Mouse (Mus musculus): ENCODE measurements around the gene Ss18l2. TPM values are rescaled to one million over a fixed set of nuclear protein-coding genes. Genes with fewer than 3 reads are reported as not detected.
A peak's percentile ranks its signal among the peaks of the same experiment; 100 is the strongest.

Ss18l2 gene
- polyA plus RNA-seq, 1 experiment from 2014 or later: 145 TPM

DNA sequence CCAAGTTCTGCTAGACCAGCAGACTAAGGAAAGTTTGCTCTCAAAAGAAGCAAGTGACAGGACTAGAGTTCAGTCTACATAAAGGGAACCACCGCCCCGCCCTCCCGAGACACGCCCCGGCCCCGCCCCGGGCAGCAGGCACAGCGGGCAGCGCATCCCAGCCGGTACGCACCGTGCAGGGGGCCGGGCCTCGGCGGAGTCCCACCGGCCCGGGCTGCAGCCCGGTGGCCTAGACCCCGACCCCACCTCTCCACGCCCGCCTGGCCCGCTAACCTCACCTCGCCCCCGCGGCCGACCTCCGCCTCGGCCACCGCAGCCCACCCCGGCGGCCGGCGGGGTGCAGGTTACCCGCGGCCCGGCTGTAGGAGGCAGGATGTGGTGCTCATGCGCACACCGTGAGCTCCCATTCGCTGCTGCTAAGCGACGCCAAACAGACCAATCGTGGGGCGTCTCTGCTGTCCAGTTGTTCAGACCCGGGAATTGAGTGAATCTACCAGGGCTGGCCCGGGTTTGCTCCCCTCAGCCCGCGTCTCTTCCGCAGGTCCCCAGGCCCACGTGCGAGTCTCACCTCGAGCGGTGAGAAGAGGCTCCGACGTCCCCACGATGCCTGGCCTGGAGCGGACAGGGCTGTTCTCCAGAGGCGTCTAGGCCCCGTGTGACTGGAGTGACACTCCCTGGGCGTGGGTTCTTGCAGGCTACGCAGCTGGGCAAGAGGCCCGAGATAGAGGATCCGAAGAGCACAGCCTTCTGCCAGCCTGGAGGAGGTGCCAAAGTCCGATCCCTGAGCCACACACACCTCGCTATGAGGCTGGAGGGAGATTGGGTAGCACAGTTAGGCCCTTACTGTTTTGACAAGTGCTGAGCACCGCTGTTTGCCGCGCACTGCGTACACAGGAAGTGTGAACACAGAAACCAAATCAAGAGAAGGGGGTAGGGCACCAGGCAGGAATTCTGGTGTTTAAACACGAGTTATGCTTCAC lies 5.2 kb upstream of the Ss18l2 start, which contains the start of gene Sec22c:
Gene Sec22c, minus strand, starts transcription at position 845 of the 980 bp plus-strand sequence.
- H3K4me2 ChIP-seq (replicated peaks): peak within 1 kb of the TSS; percentile 99
- H3K4me1 ChIP-seq: peaks cover 27% of the 10 kb centered on the region
- H3K27me3 ChIP-seq: no peaks in the 10 kb centered on the region
- H3K36me3 ChIP-seq: 0 out of 2 replicates have a peak, but pooled peaks cover under 1% of the 10 kb centered on the region
- ATAC-seq (replicated peaks): peak; percentile 97
- H3K9ac ChIP-seq (replicated peaks): peak within 1 kb of the TSS; percentile 86
- no peaks in the 10 kb centered on the region for H3K9me3 ChIP-seq
- peak within 1 kb of the TSS; percentile 92 for H3K4me3 ChIP-seq
- 2% methylated on average over 69 of the region's 69 CpGs for WGBS
- peak within 1 kb of the TSS; percentile 81 for H3K27ac ChIP-seq (replicated peaks)

DNA sequence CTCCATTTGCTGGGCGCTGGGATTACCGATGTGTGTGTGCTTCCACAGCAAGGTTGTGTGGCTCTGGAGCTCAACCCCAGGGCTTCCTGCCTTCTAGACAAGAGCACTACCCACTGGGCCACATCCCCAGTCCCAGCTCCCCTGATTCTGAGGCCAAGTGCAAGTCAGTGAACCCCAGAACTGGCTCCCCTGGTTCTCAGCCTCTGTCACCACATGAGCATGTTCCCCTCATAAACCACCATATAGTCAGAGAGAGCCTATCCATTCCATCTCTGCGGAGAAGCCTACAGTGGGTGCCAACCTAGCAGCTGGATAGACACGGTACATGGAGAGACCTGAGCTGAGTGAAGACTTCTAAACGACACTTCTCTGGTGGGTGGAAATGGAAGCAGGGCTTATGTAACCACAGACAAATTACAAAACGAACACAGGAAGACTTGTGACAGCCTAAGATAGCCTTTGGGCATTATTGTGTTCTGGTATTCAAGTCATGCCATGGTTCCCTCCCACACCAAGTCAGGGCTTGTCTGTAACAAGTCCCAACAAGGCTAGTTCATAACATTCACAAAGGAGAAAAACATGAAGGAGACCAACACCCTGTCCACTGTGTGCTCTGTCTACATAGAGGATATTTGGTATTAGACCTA lies 4.0 kb upstream of the Ss18l2 start:
- Histone ChIP-seq H3K27me3 (no peaks in the 10 kb centered on the region), H3K9ac (replicated peaks) (no peak overlapping the region), H3K4me3 (no peak overlapping the region), H3K36me3 (no peaks in the 10 kb centered on the region), H3K4me1 (peaks cover 33% of the 10 kb centered on the region), H3K27ac (replicated peaks) (no peak overlapping the region), H3K4me2 (replicated peaks) (no peak overlapping the region), H3K9me3 (no peaks in the 10 kb centered on the region)
- ATAC-seq (replicated peaks): no peak
- WGBS: 79% methylated on average over 6 of the region's 6 CpGs

DNA sequence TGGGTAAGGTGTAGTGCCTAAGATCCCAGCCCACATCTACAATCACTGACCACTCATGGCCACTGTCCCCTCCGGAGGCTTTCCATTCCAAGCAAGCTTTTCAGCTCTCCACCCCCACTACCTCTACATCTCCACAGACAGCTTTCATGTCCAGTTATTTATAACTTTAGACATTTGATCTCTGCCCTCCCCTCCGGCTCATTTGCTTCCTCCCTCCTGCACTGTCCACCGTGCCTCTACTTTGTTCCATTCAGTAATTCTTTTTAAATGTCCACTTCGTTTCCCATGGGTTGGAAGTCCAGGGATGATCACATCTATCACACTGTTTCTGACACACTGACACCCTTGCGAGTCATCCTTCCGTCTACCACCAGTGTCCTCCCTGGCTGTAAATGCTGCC lies 2.3 kb upstream of the Ss18l2 start:
- Histone ChIP-seq H3K4me2 (replicated peaks) (no peak overlapping the region), H3K9me3 (no peaks in the 10 kb centered on the region), H3K36me3 (peaks cover 7% of the 10 kb centered on the region), H3K4me1 (peaks cover 38% of the 10 kb centered on the region), H3K9ac (replicated peaks) (no peak overlapping the region), H3K27me3 (no peaks in the 10 kb centered on the region), H3K4me3 (no peak overlapping the region), H3K27ac (replicated peaks) (no peak overlapping the region)
- 77% methylated on average over 6 of the region's 6 CpGs for WGBS
- no peak for ATAC-seq (replicated peaks)

DNA sequence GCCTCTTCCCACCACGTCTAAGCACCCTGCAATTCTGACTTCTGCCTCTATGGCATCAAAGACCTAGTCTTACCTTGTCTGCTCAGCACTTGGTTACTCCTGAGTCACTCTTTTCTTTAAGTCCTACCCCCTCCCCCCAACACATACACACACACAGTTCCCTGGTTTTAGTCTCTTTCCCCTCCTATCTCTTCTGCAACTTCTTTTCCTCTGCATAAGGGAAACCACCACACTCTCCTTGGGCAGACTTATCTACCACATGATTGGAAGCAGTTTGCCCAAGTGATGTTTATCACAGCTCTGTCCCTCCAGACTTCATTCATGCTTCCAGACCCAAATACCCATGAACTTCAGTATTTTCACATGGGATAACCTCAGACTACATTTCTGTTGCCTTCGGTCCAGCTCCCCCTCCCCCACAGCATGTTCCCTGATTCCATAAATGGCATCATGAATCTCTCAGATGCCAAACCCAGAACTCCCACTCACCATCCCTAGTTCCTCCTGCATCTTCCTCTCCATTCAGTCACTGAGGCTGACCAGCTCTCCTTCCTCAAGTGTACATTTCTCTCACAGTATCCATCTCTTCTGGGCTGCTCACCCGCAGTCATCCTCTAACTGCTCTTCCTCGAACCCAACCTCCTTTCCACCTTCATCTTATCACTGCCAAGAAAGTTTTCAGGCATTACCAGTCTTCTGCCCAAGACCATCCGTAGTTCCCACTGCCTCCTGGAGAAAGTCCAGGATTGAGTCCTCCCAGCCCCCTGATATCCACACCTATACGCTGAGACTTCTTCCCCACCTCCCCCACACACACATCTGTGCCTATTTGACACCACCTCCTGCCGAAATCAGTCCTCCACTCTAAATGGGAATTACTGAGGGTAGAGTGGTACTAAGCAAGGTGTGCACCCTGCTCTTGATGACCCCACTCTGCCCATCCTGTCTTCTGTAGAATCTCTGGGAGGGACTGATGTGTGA lies 1.3 kb upstream of the Ss18l2 start:
- peaks cover 12% of the 10 kb centered on the region for H3K36me3 ChIP-seq
- no peak overlapping the region for H3K9ac ChIP-seq (replicated peaks)
- no peak overlapping the region for H3K27ac ChIP-seq (replicated peaks)
- peaks cover 28% of the 10 kb centered on the region for H3K4me1 ChIP-seq
- H3K4me2 ChIP-seq (replicated peaks): no peak overlapping the region
- no peaks in the 10 kb centered on the region for H3K27me3 ChIP-seq
- 73% methylated on average over 7 of the region's 7 CpGs for WGBS
- no peak overlapping the region for H3K4me3 ChIP-seq
- H3K9me3 ChIP-seq: no peaks in the 10 kb centered on the region
- ATAC-seq (replicated peaks): no peak

DNA sequence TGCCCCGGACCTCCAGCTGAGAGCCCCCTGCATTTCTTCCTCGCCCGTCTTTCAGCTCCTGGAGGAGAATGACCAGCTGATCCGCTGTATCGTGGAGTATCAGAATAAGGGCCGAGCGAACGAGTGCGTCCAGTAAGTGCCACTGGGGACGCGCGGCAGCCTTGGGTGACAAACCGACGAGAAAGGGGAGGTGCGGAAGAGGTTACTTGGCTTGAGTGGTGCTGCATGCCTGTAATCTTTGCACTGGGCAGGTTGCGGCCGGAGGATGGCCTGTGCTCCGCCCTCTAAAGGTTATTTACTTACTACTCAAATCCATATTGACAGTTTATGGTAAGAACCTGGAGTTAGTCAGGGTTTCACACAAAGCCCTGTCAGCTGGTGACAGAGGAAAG lies 451 bp downstream of the Ss18l2 start:
- Histone ChIP-seq H3K9ac (replicated peaks) (peak overlapping the region; percentile 98), H3K27me3 (no peaks in the 10 kb centered on the region), H3K4me3 (peak overlapping the region; percentile 94), H3K9me3 (no peaks in the 10 kb centered on the region), H3K4me1 (peaks cover 17% of the 10 kb centered on the region), H3K27ac (replicated peaks) (peak overlapping the region; percentile 92), H3K36me3 (peaks cover 12% of the 10 kb centered on the region), H3K4me2 (replicated peaks) (peak overlapping the region; percentile 78)
- ATAC-seq (replicated peaks): 0 out of 2 replicates have a peak, but pooled peaks have one; percentile 3
- WGBS: 0% methylated on average over 18 of the region's 18 CpGs

DNA sequence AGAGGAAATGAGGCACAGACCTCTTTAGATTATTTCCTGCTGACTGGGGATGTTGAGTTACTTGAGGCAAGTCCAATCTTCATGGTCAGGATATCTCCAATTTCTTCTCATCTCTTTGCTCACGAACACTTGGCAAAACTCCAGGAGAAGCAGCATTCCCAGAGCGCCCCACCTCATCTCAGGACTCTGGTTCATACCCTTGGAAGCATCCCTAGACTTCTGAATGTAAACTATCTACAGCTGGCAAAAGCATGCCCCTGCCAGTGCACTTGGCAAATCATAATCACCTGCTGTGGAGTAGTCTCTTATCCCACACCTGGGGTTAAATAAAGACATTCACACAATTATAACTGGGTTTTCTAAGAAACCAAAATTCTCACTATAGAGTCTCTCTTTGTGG lies 6.9 kb downstream of the Ss18l2 start:
- no peak overlapping the region for H3K9ac ChIP-seq (replicated peaks)
- no peak overlapping the region for H3K4me2 ChIP-seq (replicated peaks)
- H3K4me3 ChIP-seq: no peak overlapping the region
- peaks cover 12% of the 10 kb centered on the region for H3K36me3 ChIP-seq
- 92% methylated on average over 2 of the region's 2 CpGs for WGBS
- H3K9me3 ChIP-seq: no peaks in the 10 kb centered on the region
- no peak overlapping the region for H3K27ac ChIP-seq (replicated peaks)
- H3K27me3 ChIP-seq: no peaks in the 10 kb centered on the region
- no peak for ATAC-seq (replicated peaks)
- peaks cover 25% of the 10 kb centered on the region for H3K4me1 ChIP-seq

DNA sequence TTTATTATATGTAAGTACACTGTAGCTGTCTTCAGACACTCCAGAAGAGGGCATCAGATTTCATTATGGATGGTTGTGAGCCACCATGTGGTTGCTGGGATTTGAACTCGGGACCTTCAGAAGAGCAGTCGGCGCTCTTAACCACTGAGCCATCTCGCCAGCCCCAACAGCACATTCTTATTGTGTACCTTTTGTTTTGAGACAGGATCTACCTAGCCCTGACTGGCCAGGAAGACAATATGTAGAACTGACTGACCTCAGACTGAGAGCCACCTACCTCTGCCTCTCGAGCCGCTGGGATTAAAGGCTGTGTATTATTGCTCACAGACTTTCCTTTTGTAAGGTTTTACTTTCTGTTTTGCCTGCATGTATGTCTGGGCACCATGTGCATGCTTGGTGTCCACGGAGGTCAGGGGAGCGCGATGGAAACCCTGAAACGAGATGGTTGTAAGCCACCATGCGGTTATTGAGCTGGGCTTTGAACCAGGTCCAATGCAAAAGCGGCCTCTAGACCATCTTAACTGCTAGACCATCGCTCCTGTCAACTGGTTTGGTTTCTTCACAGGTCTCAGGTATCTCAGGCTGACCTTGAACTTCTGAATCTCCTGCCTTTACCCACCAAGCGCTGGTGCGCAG lies 8.1 kb downstream of the Ss18l2 start:
- Histone ChIP-seq H3K27ac (replicated peaks) (peak overlapping the region; percentile 90), H3K9ac (replicated peaks) (peak overlapping the region; percentile 71), H3K9me3 (no peaks in the 10 kb centered on the region), H3K4me3 (peak overlapping the region; percentile 93), H3K36me3 (peaks cover 1% of the 10 kb centered on the region), H3K27me3 (no peaks in the 10 kb centered on the region), H3K4me1 (peaks cover 24% of the 10 kb centered on the region), H3K4me2 (replicated peaks) (peak overlapping the region; percentile 68)
- ATAC-seq (replicated peaks): peak; percentile 27
- 66% methylated on average over 15 of the region's 15 CpGs for WGBS

DNA sequence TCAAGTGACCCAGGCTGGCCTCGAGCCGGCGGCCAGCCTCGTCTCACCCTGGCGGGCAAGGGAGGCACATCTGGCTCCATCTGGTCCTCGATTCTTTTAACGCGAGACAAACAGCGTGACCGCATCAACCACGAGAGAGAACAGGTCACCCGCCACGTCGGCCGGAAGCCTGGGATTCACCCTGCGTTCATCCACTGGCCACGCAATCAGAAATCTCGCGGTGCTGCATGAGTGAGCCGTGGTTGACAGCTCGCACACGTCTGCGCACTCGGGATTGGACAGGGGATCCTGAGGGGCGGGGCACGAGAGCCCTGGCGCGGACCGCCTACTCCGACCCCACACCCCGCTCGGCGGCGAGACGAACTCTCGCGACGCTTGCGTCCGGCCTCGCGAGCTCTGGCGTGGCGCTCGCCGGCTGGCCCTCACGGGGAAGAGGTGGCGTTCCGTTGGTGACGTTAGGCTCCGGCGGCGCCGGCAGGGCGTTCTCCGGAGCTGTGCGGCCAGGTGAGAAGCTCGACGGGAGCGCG lies 8.7 kb downstream of the Ss18l2 start, which contains the start of gene Nktr:
Gene Nktr, plus strand, starts transcription at position 378 of the 527 bp plus-strand sequence.
- no peaks in the 10 kb centered on the region for H3K9me3 ChIP-seq
- peaks cover 24% of the 10 kb centered on the region for H3K4me1 ChIP-seq
- H3K4me2 ChIP-seq (replicated peaks): peak within 1 kb of the TSS; percentile 83
- H3K9ac ChIP-seq (replicated peaks): peak within 1 kb of the TSS; percentile 95
- H3K27me3 ChIP-seq: no peaks in the 10 kb centered on the region
- H3K36me3 ChIP-seq: no peaks in the 10 kb centered on the region
- peak; percentile 99 for ATAC-seq (replicated peaks)
- WGBS: under 1% methylated on average over 61 of the region's 61 CpGs
- peak within 1 kb of the TSS; percentile 90 for H3K27ac ChIP-seq (replicated peaks)
- H3K4me3 ChIP-seq: peak within 1 kb of the TSS; percentile 93

DNA sequence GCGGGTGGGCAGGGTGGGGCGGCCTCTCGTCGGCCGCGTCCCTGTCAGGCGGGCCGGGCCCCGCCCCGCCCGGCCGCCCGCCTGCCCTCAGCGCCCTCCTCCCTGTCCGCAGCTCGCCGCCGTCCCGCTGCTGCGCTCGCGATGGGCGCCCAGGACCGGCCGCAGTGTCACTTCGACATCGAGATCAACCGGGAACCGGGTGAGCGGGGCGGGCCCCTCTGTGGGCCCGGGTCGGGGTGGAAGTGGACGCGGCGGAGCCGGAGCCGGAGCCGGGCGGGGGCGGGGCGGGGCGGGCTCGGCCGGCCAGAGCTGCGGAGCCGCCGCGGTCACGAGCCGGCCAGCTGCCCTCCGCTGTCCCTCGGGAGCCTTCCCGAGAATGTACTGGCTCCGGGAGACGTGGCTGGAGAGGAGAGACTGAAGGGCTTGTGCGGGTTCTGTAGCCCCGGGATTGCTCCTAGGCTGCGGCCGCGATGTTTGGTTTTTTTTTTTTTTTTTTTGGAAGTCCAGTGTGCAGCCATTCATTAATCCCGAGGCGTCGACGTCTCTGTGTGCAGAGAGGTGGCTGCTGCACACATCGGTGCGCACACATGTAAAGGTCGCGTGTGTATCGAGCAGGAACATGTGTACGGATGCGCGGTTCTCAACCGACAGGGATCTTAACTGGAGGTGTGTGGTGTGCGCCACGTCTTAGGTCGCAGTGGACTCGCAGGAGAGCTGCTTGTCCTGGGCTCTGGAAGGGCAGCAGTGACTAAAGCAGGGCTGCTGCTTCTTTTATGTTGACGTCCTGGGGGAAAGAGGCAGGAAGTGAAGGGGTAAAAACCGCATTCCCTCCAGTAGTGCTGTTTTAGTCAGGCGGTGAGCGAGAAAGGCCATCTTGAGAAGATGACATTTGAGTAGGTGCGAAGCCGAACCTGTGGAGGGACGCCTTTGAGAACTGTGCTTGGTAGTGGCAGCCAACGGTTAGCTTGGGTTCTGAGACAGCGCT lies 9.5 kb downstream of the Ss18l2 start:
- peak overlapping the region; percentile 90 for H3K27ac ChIP-seq (replicated peaks)
- peak overlapping the region; percentile 93 for H3K4me3 ChIP-seq
- peaks cover 24% of the 10 kb centered on the region for H3K4me1 ChIP-seq
- ATAC-seq (replicated peaks): peak; percentile 68
- peak overlapping the region; percentile 83 for H3K4me2 ChIP-seq (replicated peaks)
- peak overlapping the region; percentile 95 for H3K9ac ChIP-seq (replicated peaks)
- no peaks in the 10 kb centered on the region for H3K9me3 ChIP-seq
- no peaks in the 10 kb centered on the region for H3K36me3 ChIP-seq
- under 1% methylated on average over 81 of the region's 87 CpGs for WGBS
- H3K27me3 ChIP-seq: no peaks in the 10 kb centered on the region

DNA sequence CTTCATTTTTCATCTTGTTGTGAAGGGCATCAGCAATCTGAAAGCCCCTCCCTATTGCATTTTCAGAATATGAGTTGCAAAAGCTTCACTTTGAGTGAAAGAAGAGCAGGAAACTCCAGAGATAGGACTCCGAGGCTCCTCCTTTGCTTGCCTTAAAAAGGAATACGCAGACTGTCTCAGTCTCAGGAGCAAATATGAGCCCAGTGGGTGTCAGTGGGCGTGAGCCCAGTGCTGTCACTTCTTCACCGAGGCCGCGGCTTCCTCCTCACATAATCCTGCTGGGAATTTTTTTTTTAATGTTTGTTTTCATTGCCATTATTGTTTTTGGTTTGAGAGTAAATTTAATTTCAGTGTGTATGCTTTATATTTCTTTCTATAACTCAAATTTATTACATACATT lies 30.4 kb downstream of the Ss18l2 start:
- Histone ChIP-seq H3K27ac (replicated peaks) (no peak overlapping the region), H3K27me3 (no peaks in the 10 kb centered on the region), H3K9me3 (no peaks in the 10 kb centered on the region), H3K9ac (replicated peaks) (no peak overlapping the region), H3K4me2 (replicated peaks) (no peak overlapping the region), H3K36me3 (peaks cover 48% of the 10 kb centered on the region), H3K4me3 (no peak overlapping the region), H3K4me1 (no peaks in the 10 kb centered on the region)
- 92% methylated on average over 6 of the region's 6 CpGs for WGBS
- ATAC-seq (replicated peaks): no peak
